Mouse (Mus musculus): Measurements from ENCODE around the gene C2cd2. TPM values are rescaled to one million over a fixed set of nuclear protein-coding genes. Genes with fewer than 3 reads are reported as not detected.

The C2cd2 gene
- total RNA-seq, 1 experiment from 2014 or later: 20.3 TPM

GRCm38 (mm10) chr16:97904035-97904434 lies 58.4 kb downstream of the C2cd2 start:
- no peak for ATAC-seq (replicated peaks; ENCODE audit: low read depth, poor library complexity, severe bottlenecking)

- ATAC-seq (replicated peaks; ENCODE audit: low read depth, poor library complexity, severe bottlenecking): 0 out of 2 replicates have a peak, but pooled peaks have one; percentile 22
Measured at GRCm38 (mm10) chr16:97897346-97898024, 64.9 kb downstream of the C2cd2 start.

GRCm38 (mm10) chr16:97887762-97888161 lies 74.6 kb downstream of the C2cd2 start:
- no peak for ATAC-seq (replicated peaks; ENCODE audit: low read depth, poor library complexity, severe bottlenecking)

- ATAC-seq (replicated peaks; ENCODE audit: low read depth, poor library complexity, severe bottlenecking): no peak
Measured at GRCm38 (mm10) chr16:97883696-97884095, 78.7 kb downstream of the C2cd2 start.

GRCm38 (mm10) chr16:97882891-97883290 lies 79.5 kb downstream of the C2cd2 start:
- ATAC-seq (replicated peaks; ENCODE audit: low read depth, poor library complexity, severe bottlenecking): no peak

GRCm38 (mm10) chr16:97879134-97879533 lies 83.3 kb downstream of the C2cd2 start:
- ATAC-seq (replicated peaks; ENCODE audit: low read depth, poor library complexity, severe bottlenecking): peak; percentile 91

GRCm38 (mm10) chr16:97877502-97877901 lies 84.9 kb downstream of the C2cd2 start:
- ATAC-seq (replicated peaks; ENCODE audit: low read depth, poor library complexity, severe bottlenecking): no peak

- no peak for ATAC-seq (replicated peaks; ENCODE audit: low read depth, poor library complexity, severe bottlenecking)
Measured at GRCm38 (mm10) chr16:97875101-97875500, 87.3 kb downstream of the C2cd2 start.

- no peak for ATAC-seq (replicated peaks; ENCODE audit: low read depth, poor library complexity, severe bottlenecking)
Measured at GRCm38 (mm10) chr16:97874376-97874775, 88.0 kb downstream of the C2cd2 start.

- no peak for ATAC-seq (replicated peaks; ENCODE audit: low read depth, poor library complexity, severe bottlenecking)
Measured at GRCm38 (mm10) chr16:97872657-97873056, 89.7 kb downstream of the C2cd2 start.

GRCm38 (mm10) chr16:97869193-97870102 lies 93.0 kb downstream of the C2cd2 start:
- no peak for ATAC-seq (replicated peaks; ENCODE audit: low read depth, poor library complexity, severe bottlenecking)

- ATAC-seq (replicated peaks; ENCODE audit: low read depth, poor library complexity, severe bottlenecking): no peak
Measured at GRCm38 (mm10) chr16:97863932-97864467, 98.4 kb downstream of the C2cd2 start.

- ATAC-seq (replicated peaks; ENCODE audit: low read depth, poor library complexity, severe bottlenecking): no peak
Measured at GRCm38 (mm10) chr16:97856050-97856449, 106.3 kb downstream of the C2cd2 start.

- ATAC-seq (replicated peaks; ENCODE audit: low read depth, poor library complexity, severe bottlenecking): peak; percentile 56
Measured at GRCm38 (mm10) chr16:97851741-97852319, 110.6 kb downstream of the C2cd2 start, which contains the start of gene Prdm15. TSS of gene Prdm15 (minus strand) at chr16:97851850.

GRCm38 (mm10) chr16:97851061-97851740 lies 111.2 kb downstream of the C2cd2 start:
- peak; percentile 68 for ATAC-seq (replicated peaks; ENCODE audit: low read depth, poor library complexity, severe bottlenecking)

- peak; percentile 31 for ATAC-seq (replicated peaks; ENCODE audit: low read depth, poor library complexity, severe bottlenecking)
Measured at GRCm38 (mm10) chr16:97850667-97851060, 111.7 kb downstream of the C2cd2 start.

GRCm38 (mm10) chr16:97848832-97849231 lies 113.6 kb downstream of the C2cd2 start:
- ATAC-seq (replicated peaks; ENCODE audit: low read depth, poor library complexity, severe bottlenecking): no peak

GRCm38 (mm10) chr16:97844967-97845937 lies 117.1 kb downstream of the C2cd2 start:
- ATAC-seq (replicated peaks; ENCODE audit: low read depth, poor library complexity, severe bottlenecking): no peak

GRCm38 (mm10) chr16:97832154-97832553 lies 130.2 kb downstream of the C2cd2 start:
- ATAC-seq (replicated peaks; ENCODE audit: low read depth, poor library complexity, severe bottlenecking): no peak
